Mouse (Mus musculus): ENCODE results near the gene Rhoh.

DNA sequence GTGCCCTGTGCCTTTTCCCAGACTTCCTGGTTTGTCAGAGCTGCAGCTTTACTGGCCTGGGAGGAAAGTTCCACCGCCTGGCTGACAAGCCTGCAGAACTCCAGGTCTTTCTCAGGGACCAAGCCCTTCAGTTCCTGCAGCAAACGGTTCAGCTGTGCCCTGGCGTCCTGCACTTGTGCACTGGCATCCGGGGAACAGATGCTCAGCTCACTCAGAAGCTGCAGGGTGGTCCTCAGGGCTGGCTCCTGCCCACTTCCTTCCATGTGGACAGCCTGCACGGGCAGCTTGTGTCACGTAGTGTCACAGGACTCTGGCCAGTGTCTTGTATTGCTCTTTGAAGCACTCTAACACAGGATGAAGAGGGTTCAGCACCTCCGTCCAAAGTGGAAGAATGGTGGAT lies 50.7 kb downstream of the Rhoh start:
- TF ChIP-seq CTCF (IDR thresholded peaks at IDR 0.05; ENCODE audit: insufficient read depth, low read length) (no peak), POLR2A (IDR thresholded peaks at IDR 0.05; ENCODE audit: borderline replicate concordance, extremely low read depth, low read depth, low read length) (no peak)

All from lung, adult 2 months (tissue).